Mouse (Mus musculus) kidney, embryonic 14.5 days (tissue): ENCODE results near the gene Inpp4b. TPM values are rescaled to one million over a fixed set of nuclear protein-coding genes. Genes with fewer than 3 reads are reported as not detected.

Experiments used
- ATAC-seq: fragments of 200-750 bp; cut with Nextera tagmentation; 2 replicates; pipeline ENCODE4 v1.8.0; 2017; ENCODE audit warnings: moderate number of reproducible peaks, mild to moderate bottlenecking, moderate TSS enrichment, moderate library complexity; ENCODE audit not compliant: low FRiP score, low TSS enrichment
- H3K27ac ChIP-seq: fragments of 300-500 bp; sonication (generic); 2 replicates; pipeline ENCODE4 v1.5.1; 2014; ENCODE audit warnings: low read depth, mild to moderate bottlenecking, low read length, moderate library complexity, mixed read lengths
- H3K27me3 ChIP-seq: fragments of 300-500 bp; sonication (generic); 2 replicates; pipeline ENCODE4 v1.6.1; 2014; ENCODE audit warnings: mild to moderate bottlenecking, low read length; ENCODE audit not compliant: control insufficient read depth, insufficient read depth
- H3K36me3 ChIP-seq: fragments of 300-500 bp; sonication (generic); 2 replicates; pipeline ENCODE4 v1.6.1; 2014; ENCODE audit warnings: low read length, mixed read lengths; ENCODE audit not compliant: control insufficient read depth, insufficient read depth
- H3K4me1 ChIP-seq: fragments of 300-500 bp; sonication (generic); 2 replicates; pipeline ENCODE4 v1.6.1; 2014; ENCODE audit warnings: low read length, mixed read lengths; ENCODE audit not compliant: control insufficient read depth, insufficient read depth
- H3K4me2 ChIP-seq: fragments of 300-500 bp; sonication (generic); replicated peaks from 2 replicates; pipeline ENCODE4 v1.6.1; 2014; ENCODE audit warnings: low read depth, mild to moderate bottlenecking, low read length
- H3K4me3 ChIP-seq: fragments of 300-500 bp; sonication (generic); 2 replicates; pipeline ENCODE4 v1.5.1; 2014; ENCODE audit warnings: mild to moderate bottlenecking, low read length
- H3K9ac ChIP-seq: fragments of 300-500 bp; sonication (generic); 2 replicates; pipeline ENCODE4 v1.6.1; 2014; ENCODE audit warnings: low read depth, mild to moderate bottlenecking, low read length, moderate library complexity
- H3K9me3 ChIP-seq: fragments of 300-500 bp; sonication (generic); 2 replicates; pipeline ENCODE4 v1.6.1; 2016; ENCODE audit warnings: low read length; ENCODE audit not compliant: control insufficient read depth
- WGBS: fragments of 180-500 bp; shearing (Covaris S2); extraction: QIAGEN DNeasy Blood & Tissue Kit; methylation state at CpG from one replicate; pipeline ENCODE4 v1.1.7; 2014; 5-methylcytosine and 5-hydroxymethylcytosine counted together
- polyA plus RNA-seq: library from polyadenylated mRNA; unstranded; fragments of >200 nt; fragmentation: Nextera tagmentation; extraction: Ambion mirVana; gene quantifications from 2 replicates; pipeline ENCODE4 v1.2.1, GENCODE M21; 2014

Inpp4b gene
- polyA plus RNA-seq, 1 experiment from 2014 or later: 12.3 TPM

GRCm38 (mm10) chr8:81443957-81444356 lies 101.6 kb downstream of the Inpp4b start:
- no peaks in the 10 kb centered on the region for H3K36me3 ChIP-seq
- no peak overlapping the region for H3K4me2 ChIP-seq
- WGBS: 88% methylated on average over 3 of the region's 3 CpGs
- no peak overlapping the region for H3K9ac ChIP-seq
- no peaks in the 10 kb centered on the region for H3K9me3 ChIP-seq
- ATAC-seq: no peak
- no peak overlapping the region for H3K4me3 ChIP-seq
- H3K27ac ChIP-seq: no peak overlapping the region
- no peaks in the 10 kb centered on the region for H3K4me1 ChIP-seq
- no peaks in the 10 kb centered on the region for H3K27me3 ChIP-seq

GRCm38 (mm10) chr8:81449798-81450197 lies 107.4 kb downstream of the Inpp4b start:
- H3K4me3 ChIP-seq: no peak overlapping the region
- H3K4me2 ChIP-seq: no peak overlapping the region
- ATAC-seq: no peak
- H3K36me3 ChIP-seq: no peaks in the 10 kb centered on the region
- H3K9me3 ChIP-seq: no peaks in the 10 kb centered on the region
- H3K4me1 ChIP-seq: no peaks in the 10 kb centered on the region
- H3K9ac ChIP-seq: no peak overlapping the region
- H3K27ac ChIP-seq: no peak overlapping the region
- H3K27me3 ChIP-seq: no peaks in the 10 kb centered on the region
- 77% methylated on average over 2 of the region's 2 CpGs for WGBS

- Histone ChIP-seq H3K4me3 (no peak overlapping the region), H3K36me3 (no peaks in the 10 kb centered on the region), H3K27ac (no peak overlapping the region), H3K4me2 (no peak overlapping the region), H3K27me3 (no peaks in the 10 kb centered on the region), H3K9ac (no peak overlapping the region), H3K4me1 (no peaks in the 10 kb centered on the region), H3K9me3 (no peaks in the 10 kb centered on the region)
- 59% methylated on average over 6 of the region's 6 CpGs for WGBS
- ATAC-seq: no peak
Observed at GRCm38 (mm10) chr8:81452082-81452481, 109.7 kb downstream of the Inpp4b start.

DNA sequence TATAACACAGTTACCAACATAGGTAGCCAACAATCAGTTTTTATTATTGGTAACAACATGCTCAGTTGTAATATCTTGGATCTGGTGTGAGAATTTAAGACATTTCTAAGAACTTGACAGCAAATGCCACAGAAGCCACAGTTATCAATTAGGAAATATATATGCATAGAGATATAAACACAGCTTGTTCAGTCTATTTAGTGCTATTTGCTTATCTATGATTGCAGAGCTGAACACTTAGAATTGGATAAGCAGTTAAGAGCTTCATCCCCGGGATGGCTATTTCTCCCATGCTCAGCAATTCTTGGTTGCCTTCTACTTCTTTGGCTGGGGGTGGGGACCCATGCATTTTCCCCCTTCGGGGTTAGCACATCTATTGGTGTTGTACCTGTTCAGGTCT lies 112.5 kb downstream of the Inpp4b start:
- Histone ChIP-seq H3K36me3 (no peaks in the 10 kb centered on the region), H3K27ac (no peak overlapping the region), H3K4me2 (no peak overlapping the region), H3K4me1 (no peaks in the 10 kb centered on the region), H3K27me3 (no peaks in the 10 kb centered on the region), H3K4me3 (no peak overlapping the region), H3K9ac (no peak overlapping the region), H3K9me3 (no peaks in the 10 kb centered on the region)
- 79% methylated on average over 2 of the region's 2 CpGs for WGBS
- no peak for ATAC-seq

- no peaks in the 10 kb centered on the region for H3K4me1 ChIP-seq
- H3K9ac ChIP-seq: no peak overlapping the region
- ATAC-seq: no peak
- no peaks in the 10 kb centered on the region for H3K27me3 ChIP-seq
- H3K36me3 ChIP-seq: no peaks in the 10 kb centered on the region
- H3K4me3 ChIP-seq: no peak overlapping the region
- no peak overlapping the region for H3K27ac ChIP-seq
- no peak overlapping the region for H3K4me2 ChIP-seq
- 73% methylated on average over 3 of the region's 3 CpGs for WGBS
- no peaks in the 10 kb centered on the region for H3K9me3 ChIP-seq
Observed at GRCm38 (mm10) chr8:81463762-81464161, 121.4 kb downstream of the Inpp4b start.

GRCm38 (mm10) chr8:81466776-81467175 lies 124.4 kb downstream of the Inpp4b start:
- Histone ChIP-seq H3K36me3 (no peaks in the 10 kb centered on the region), H3K27ac (no peak overlapping the region), H3K4me1 (no peaks in the 10 kb centered on the region), H3K4me3 (no peak overlapping the region), H3K27me3 (no peaks in the 10 kb centered on the region), H3K9me3 (no peaks in the 10 kb centered on the region), H3K4me2 (no peak overlapping the region), H3K9ac (no peak overlapping the region)
- ATAC-seq: no peak
- 76% methylated on average over 2 of the region's 2 CpGs for WGBS

GRCm38 (mm10) chr8:81478674-81479073 lies 136.3 kb downstream of the Inpp4b start:
- no peaks in the 10 kb centered on the region for H3K27me3 ChIP-seq
- no peak overlapping the region for H3K27ac ChIP-seq
- H3K36me3 ChIP-seq: no peaks in the 10 kb centered on the region
- no peaks in the 10 kb centered on the region for H3K4me1 ChIP-seq
- no peak overlapping the region for H3K9ac ChIP-seq
- WGBS: 36% methylated on average over 3 of the region's 3 CpGs
- no peak; the same call in 1 of the 2 replicates for ATAC-seq
- no peak overlapping the region for H3K4me3 ChIP-seq
- no peak overlapping the region for H3K4me2 ChIP-seq
- H3K9me3 ChIP-seq: no peaks in the 10 kb centered on the region

DNA sequence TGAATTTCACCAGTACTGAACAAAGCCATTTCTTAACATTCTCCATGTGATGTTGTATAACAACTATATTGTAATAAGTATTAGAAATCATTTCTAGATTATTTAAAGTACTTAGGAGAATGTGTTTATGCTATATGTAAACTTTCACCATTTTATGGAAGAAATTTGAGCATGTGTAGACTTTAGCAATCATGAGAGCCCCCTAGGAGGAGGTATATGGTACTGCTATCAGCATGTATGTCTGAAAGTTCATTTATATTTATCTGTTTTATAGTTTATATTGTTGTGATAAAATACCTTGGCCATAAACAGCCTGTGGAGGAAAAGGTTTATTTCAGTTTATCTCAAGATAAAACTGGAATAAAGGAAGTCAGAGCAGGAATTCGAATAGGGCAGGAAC lies 141.5 kb downstream of the Inpp4b start:
- no peak for ATAC-seq
- Histone ChIP-seq H3K9ac (no peak overlapping the region), H3K4me3 (no peak overlapping the region), H3K36me3 (no peaks in the 10 kb centered on the region), H3K9me3 (no peaks in the 10 kb centered on the region), H3K4me2 (no peak overlapping the region), H3K27me3 (no peaks in the 10 kb centered on the region), H3K4me1 (no peaks in the 10 kb centered on the region), H3K27ac (no peak overlapping the region)
- 92% methylated on average over 1 of the region's 1 CpGs for WGBS

DNA sequence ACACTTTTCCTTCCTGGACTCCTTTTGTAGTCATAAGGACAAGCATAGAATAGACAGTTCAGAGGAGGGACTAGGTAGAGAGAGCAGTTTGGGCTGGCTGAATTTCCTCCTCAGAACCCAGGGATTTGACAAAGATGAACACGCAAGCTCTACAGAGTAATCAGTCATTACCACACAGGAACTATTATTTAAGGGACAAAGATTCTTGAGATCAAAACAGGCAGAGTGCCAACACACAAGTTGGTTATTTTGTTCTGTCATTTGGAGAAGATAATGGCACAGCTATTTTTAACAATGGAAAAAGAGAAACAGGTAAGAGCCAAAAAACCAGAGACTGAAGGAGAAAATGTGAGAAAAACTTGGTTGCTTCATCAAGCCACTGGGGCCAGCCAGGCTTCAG lies 143.3 kb downstream of the Inpp4b start:
- WGBS: 94% methylated on average over 1 of the region's 1 CpGs
- Histone ChIP-seq H3K9ac (no peak overlapping the region), H3K4me1 (peaks cover 2% of the 10 kb centered on the region; the same call in 1 of the 2 replicates), H3K27ac (no peak overlapping the region), H3K9me3 (no peaks in the 10 kb centered on the region), H3K4me2 (no peak overlapping the region), H3K36me3 (no peaks in the 10 kb centered on the region), H3K4me3 (no peak overlapping the region), H3K27me3 (no peaks in the 10 kb centered on the region)
- ATAC-seq: no peak
